Mouse (Mus musculus) B cell, adult 67 days (primary cell): ENCODE data around the gene Zfp346. TPM values are rescaled to one million over a fixed set of nuclear protein-coding genes. Genes with fewer than 3 reads are reported as not detected.

Source experiments
- total RNA-seq, 2 experiments: library from RNA; stranded (reverse); gene quantifications; 4 replicates each; pipeline ENCODE4 v1.2.4; 2023

Gene Zfp346
- total RNA-seq = 10 to 100 TPM; 44.0 to 44.3 TPM

DNA sequence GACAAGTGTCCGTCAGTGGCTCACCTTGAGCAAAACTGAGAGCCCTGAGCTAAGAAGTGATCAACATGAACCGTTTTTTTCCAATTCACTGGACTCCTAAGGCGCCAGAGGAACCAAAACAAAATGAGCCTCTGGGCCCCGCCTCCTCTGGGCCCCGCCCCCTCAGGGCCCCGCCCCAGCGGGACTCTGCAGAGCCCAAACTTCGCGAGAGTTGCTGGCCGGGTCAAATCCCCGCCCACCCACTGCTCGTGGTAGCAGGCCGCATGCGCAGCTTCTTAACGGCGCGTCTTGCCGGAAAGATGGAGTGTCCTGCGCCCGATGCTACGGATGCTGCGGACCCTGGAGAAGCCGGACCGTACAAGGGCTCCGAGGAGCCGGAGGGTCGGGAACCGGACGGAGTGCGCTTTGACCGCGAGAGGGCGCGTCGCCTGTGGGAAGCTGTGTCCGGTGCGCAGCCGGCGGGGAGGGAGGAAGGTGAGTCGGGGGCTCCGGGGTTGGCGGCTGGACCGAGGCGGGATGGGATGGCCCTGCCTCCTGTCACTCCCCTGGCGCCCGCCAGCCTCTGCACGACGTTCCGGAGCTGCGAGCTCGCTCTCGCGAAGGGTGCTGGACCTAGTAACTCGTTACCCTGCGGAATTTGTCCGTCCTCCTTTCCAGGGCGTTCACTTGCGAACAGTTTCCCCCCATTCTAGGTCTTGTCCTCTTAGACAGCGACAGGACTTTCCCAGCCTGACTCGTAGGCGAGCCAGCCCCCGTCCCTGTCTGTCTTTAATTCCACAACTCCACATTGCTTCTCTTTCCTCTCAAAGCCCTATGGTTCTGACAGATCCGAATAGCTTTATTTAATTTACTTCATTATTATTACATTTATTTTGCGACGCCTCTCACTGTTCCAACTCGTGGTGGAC lies at the start of gene Zfp346:
Gene Zfp346 (plus strand): TSS at position 267 of the 908 bp plus-strand sequence.

GRCm38 (mm10) chr13:55099726-55100478 lies 5.2 kb upstream of the Zfp346 start, which contains the start of gene Uimc1:
Uimc1 (minus strand) TSS chr13:55100300.

GRCm38 (mm10) chr13:55133448-55133847 lies 28.3 kb downstream of the Zfp346 start, which contains the start of gene Gm17617:
Gm17617 (minus strand) TSS chr13:55133548.

GRCm38 (mm10) chr13:55152621-55153415 lies 47.7 kb downstream of the Zfp346 start, which contains the start of gene Fgfr4:
Fgfr4 (plus strand) TSS chr13:55152640.

Other genes starting within 250 kb of the Zfp346 start
- gene Unc5a, start 155.9 kb upstream of the Zfp346 start, total RNA-seq = 1 to 10 TPM in 1 of 2 experiments, not detected in 1; 1.8 TPM
- 1 to 10 TPM in 1 of 2 experiments, under 1 TPM in 1; 0.89 to 1.8 TPM for gene Hk3, start 83.9 kb upstream of the Zfp346 start, total RNA-seq
- 10 to 100 TPM; 72.6 to 75.3 TPM for gene Uimc1, start 5.0 kb upstream of the Zfp346 start, total RNA-seq
- gene Gm17617, start 28.2 kb downstream of the Zfp346 start, total RNA-seq = not detected
- gene Fgfr4, start 47.3 kb downstream of the Zfp346 start, total RNA-seq = not detected
- 100 to 1,000 TPM; 193 to 232 TPM for gene Nsd1, start 104.5 kb downstream of the Zfp346 start, total RNA-seq
- gene Prelid1, start 215.2 kb downstream of the Zfp346 start, total RNA-seq = 100 to 1,000 TPM; 145 to 150 TPM
- 10 to 100 TPM; 65.3 to 71.0 TPM for gene Rab24, start 216.6 kb downstream of the Zfp346 start, total RNA-seq
- 1 to 10 TPM; 1.2 to 2.2 TPM for gene Mxd3, start 224.5 kb downstream of the Zfp346 start, total RNA-seq